Mouse (Mus musculus) spleen, adult 2 months (tissue): Measurements from ENCODE around the gene Gmppa.

ENCODE experiments used
- CTCF ChIP-seq: fragments of 200-500 bp; IDR thresholded peaks from 2 replicates; pipeline ENCODE4 v1.5.1; 2011; ENCODE audit warnings: mild to moderate bottlenecking, inconsistent platforms; ENCODE audit not compliant: insufficient read depth, insufficient read length, insufficient replicate concordance; ENCODE audit errors: extremely low read depth
- POLR2A ChIP-seq: fragments of 200-500 bp; IDR thresholded peaks from 2 replicates; pipeline ENCODE4 v1.6.1; 2011; ENCODE audit warnings: low read depth, low read length, inconsistent platforms

DNA sequence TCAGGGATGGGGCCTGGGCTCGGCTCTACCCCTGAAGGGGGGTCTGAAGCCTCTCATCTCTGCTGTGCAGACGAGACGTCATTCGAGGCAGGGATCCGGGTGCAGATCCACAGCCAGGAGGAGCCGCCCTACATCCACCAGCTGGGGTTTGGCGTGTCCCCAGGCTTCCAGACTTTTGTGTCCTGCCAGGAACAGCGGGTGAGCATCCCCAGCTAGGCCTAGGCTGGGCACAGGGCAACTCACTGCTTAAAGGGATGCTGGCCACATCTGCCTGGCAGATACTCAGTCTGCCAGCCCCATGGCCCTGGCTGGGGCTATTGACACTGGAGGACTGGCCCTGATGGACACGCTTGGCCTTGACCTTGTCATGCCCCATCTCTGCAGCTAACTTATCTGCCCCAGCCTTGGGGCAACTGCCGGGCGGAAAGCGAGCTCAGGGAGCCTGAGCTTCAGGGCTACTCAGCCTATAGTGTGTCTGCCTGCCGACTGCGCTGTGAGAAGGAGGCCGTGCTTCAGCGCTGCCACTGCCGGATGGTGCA lies 33.6 kb downstream of the Gmppa start:
- no peak for TF ChIP-seq CTCF
- no peak for TF ChIP-seq POLR2A
